Mouse (Mus musculus) forebrain, embryonic 12.5 days (tissue): Measurements from ENCODE around the gene Gm9887. TPM values are rescaled to one million over a fixed set of nuclear protein-coding genes. Genes with fewer than 3 reads are reported as not detected.

Experiments used
- ATAC-seq: fragments of 200-750 bp; cut with Nextera tagmentation; 2 replicates; pipeline ENCODE4 v1.8.0; 2017; ENCODE audit warnings: moderate TSS enrichment; ENCODE audit not compliant: low FRiP score
- H3K27ac ChIP-seq: fragments of 300-500 bp; sonication (generic); 2 replicates; pipeline ENCODE4 v1.5.1; 2016; ENCODE audit warnings: mild to moderate bottlenecking
- H3K27me3 ChIP-seq: fragments of 300-500 bp; sonication (generic); 2 replicates; pipeline ENCODE4 v1.6.1; 2016; ENCODE audit warnings: mild to moderate bottlenecking
- H3K36me3 ChIP-seq: fragments of 300-500 bp; sonication (generic); replicated peaks from 2 replicates; pipeline ENCODE4 v1.6.1; 2016; ENCODE audit warnings: mild to moderate bottlenecking
- H3K4me1 ChIP-seq: fragments of 300-500 bp; sonication (generic); 2 replicates; pipeline ENCODE4 v1.6.1; 2016
- H3K4me2 ChIP-seq: fragments of 300-500 bp; sonication (generic); 2 replicates; pipeline ENCODE4 v1.6.1; 2016; ENCODE audit warnings: mild to moderate bottlenecking, moderate library complexity
- H3K4me3 ChIP-seq: fragments of 300-500 bp; sonication (generic); replicated peaks from 2 replicates; pipeline ENCODE4 v1.5.1; 2016; ENCODE audit warnings: mild to moderate bottlenecking
- H3K9ac ChIP-seq: fragments of 300-500 bp; sonication (generic); 2 replicates; pipeline ENCODE4 v1.6.1; 2016; ENCODE audit warnings: mild to moderate bottlenecking
- H3K9me3 ChIP-seq: fragments of 300-500 bp; sonication (generic); 2 replicates; pipeline ENCODE4 v1.6.1; 2016
- WGBS: fragments of 180-500 bp; shearing (Covaris S2); methylation state at CpG from one replicate; pipeline ENCODE4 v1.1.7; 2016; 5-methylcytosine and 5-hydroxymethylcytosine counted together
- polyA plus RNA-seq: library from polyadenylated mRNA; unstranded; fragments of >200 nt; fragmentation: Nextera tagmentation; extraction: Ambion mirVana; gene quantifications from 2 replicates; pipeline ENCODE4 v1.2.1, GENCODE M21; 2016

Gene Gm9887
- polyA plus RNA-seq: 2.1 and 2.3 TPM in 2 replicates

DNA sequence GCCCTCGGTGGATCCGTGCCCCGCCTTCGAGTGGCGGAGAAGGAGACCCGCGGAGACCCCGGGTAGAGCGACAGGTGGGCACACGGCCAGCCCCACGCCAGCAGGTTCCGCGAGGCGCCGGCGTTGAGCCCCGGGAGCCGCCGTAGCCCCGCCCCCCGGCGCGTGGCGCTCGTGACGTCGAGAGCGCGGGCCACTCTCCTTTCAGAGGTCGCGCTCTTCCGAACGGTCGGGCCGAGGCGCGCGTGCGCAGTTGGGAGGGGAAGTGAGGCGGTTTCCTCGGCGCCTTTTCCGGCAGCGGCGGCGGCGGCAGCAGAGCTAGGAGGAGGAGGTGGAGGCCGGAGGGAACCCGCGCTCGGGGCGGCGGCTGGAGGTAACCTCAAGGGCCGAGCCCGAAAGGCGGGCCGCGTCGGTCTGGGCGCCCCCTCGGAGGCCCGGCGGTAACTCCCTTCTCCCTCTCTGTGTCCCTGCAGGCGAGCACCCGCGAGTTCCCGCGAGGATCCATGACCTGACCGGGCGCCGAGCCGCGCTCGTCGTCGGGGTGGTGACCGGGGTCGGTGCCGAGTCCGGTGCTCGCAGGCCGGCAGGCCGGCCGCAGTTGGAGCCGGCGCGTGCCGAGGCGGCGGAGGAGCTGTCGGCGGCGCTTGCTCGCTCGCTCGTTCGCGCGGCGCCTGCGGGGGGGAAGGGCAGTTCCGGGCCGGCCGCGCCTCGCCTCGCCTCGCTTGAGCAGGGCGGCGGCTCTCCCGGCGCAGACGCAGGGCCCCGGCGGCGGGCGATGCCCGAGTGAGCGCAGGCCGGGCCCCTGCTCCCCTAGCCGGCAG lies at the start of gene Gm9887, which contains the start of gene Arf6:
TSS of gene Gm9887 (minus strand) at position 605 of the 818 bp plus-strand sequence.
TSS of gene Arf6 (plus strand) at position 297 of the 818 bp plus-strand sequence.
- under 1% methylated on average over 98 of the region's 121 CpGs for WGBS

DNA sequence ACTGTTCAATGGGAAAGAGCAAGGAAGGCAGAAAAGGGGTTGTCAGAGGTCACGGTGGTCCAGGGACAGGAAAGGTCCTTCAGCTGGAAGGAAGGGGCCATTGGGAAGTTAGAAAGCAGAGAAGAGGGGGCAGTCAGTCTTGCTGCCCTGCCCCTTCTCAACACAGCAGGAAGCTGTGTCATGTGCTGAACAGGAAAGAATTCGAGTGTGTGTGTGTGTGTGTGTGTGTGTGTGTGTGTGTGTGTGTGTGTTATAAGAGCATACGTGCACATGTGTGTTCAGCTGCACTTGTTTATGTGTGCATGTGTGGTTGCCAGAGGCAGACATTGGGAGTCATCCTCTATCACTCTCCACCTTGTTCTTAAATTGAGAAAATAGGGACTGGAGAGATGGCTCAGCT lies 48.5 kb upstream of the Gm9887 start:
- no peak overlapping the region for H3K9ac ChIP-seq

More for the DNA sequence above, at the start of gene Gm9887, which contains the start of gene Arf6:
- Histone ChIP-seq H3K27me3 (no peaks in the 10 kb centered on the region), H3K4me2 (peak within 1 kb of the TSS; percentile 93), H3K27ac (peak within 1 kb of the TSS; percentile 90), H3K9me3 (no peaks in the 10 kb centered on the region), H3K4me3 (peak within 1 kb of the TSS; percentile 84), H3K36me3 (peaks cover 3% of the 10 kb centered on the region; the same call in 1 of the 2 replicates), H3K4me1 (peaks cover 22% of the 10 kb centered on the region), H3K9ac (peak within 1 kb of the TSS; percentile 97)
- peak; percentile 95 for ATAC-seq

GRCm38 (mm10) chr12:69419606-69420005 lies 47.3 kb upstream of the Gm9887 start:
- Histone ChIP-seq H3K4me2 (no peak overlapping the region), H3K36me3 (no peaks in the 10 kb centered on the region), H3K4me1 (0 out of 2 replicates have a peak, but pooled peaks cover 1% of the 10 kb centered on the region), H3K4me3 (no peak overlapping the region), H3K9ac (no peak overlapping the region), H3K9me3 (0 out of 2 replicates have a peak, but pooled peaks cover 7% of the 10 kb centered on the region), H3K27me3 (no peaks in the 10 kb centered on the region), H3K27ac (no peak overlapping the region)
- WGBS: 86% methylated on average over 4 of the region's 4 CpGs
- ATAC-seq: no peak

More for the DNA sequence above, 48.5 kb upstream of the Gm9887 start:
- Histone ChIP-seq H3K36me3 (no peaks in the 10 kb centered on the region), H3K4me2 (no peak overlapping the region), H3K9me3 (0 out of 2 replicates have a peak, but pooled peaks cover 7% of the 10 kb centered on the region), H3K4me1 (peaks cover 8% of the 10 kb centered on the region), H3K27me3 (no peaks in the 10 kb centered on the region), H3K4me3 (no peak overlapping the region), H3K27ac (no peak overlapping the region)
- WGBS: 69% methylated on average over 3 of the region's 3 CpGs
- no peak for ATAC-seq

GRCm38 (mm10) chr12:69419017-69419605 lies 46.9 kb upstream of the Gm9887 start:
- Histone ChIP-seq H3K27me3 (no peaks in the 10 kb centered on the region), H3K9me3 (0 out of 2 replicates have a peak, but pooled peaks cover 7% of the 10 kb centered on the region), H3K4me3 (no peak overlapping the region), H3K4me1 (no peaks in the 10 kb centered on the region), H3K9ac (no peak overlapping the region), H3K36me3 (no peaks in the 10 kb centered on the region), H3K27ac (no peak overlapping the region), H3K4me2 (no peak overlapping the region)
- ATAC-seq: no peak
- 90% methylated on average over 14 of the region's 14 CpGs for WGBS

DNA sequence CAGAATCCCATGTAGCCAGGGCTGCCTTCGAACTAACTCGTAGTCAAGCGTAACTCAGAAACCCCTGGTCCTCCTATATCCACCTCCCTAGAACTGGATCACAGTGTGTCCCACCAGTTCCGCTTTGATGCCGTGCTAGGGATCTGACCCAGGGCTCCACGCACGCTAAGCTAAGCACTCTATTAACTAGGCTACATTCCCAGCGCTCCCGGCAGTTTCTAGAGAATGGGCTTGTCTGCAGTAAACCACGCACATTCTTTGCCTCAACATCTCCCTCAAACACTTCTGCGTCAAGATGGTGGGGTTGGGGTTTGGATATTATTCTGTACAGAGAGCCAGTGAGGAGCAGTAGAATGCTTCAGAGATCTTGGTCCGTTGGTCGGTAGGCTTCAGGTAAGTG lies 46.3 kb upstream of the Gm9887 start:
- no peak overlapping the region for H3K4me3 ChIP-seq
- WGBS: 92% methylated on average over 13 of the region's 13 CpGs
- H3K4me2 ChIP-seq: no peak overlapping the region
- H3K9ac ChIP-seq: no peak overlapping the region
- no peaks in the 10 kb centered on the region for H3K27me3 ChIP-seq
- no peak for ATAC-seq
- 0 out of 2 replicates have a peak, but pooled peaks cover 7% of the 10 kb centered on the region for H3K9me3 ChIP-seq
- H3K4me1 ChIP-seq: no peaks in the 10 kb centered on the region
- no peak overlapping the region for H3K27ac ChIP-seq
- no peaks in the 10 kb centered on the region for H3K36me3 ChIP-seq

DNA sequence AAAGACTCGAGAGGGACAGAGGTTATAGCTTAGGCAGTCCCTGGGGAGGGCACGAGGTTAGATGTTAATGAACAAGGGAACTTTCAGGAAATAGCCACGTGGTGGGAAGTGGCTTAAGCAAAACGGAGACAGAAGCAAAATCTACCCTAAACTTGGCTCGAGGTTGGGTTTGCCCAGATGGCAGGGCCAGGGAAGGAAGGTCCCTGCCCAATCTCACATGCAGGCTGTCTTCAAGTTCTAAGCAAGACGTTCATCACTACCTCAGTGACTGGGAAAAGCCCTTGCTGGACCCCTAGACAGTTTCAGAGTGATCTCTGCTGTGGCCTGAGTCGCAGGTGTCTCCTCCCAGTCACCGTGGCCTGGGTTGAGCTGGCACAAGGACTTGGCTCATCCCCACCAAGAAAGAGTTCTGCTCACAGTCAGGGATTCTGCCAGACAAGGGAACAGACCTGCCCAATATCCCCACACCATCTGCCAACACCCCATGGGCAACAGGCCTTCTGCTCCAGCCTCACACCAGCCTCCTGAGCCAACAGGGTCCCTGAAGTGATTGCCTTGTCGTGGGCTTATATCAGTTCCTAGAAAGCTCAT lies 45.5 kb upstream of the Gm9887 start:
- Histone ChIP-seq H3K4me3 (no peak overlapping the region), H3K9ac (no peak overlapping the region), H3K36me3 (no peaks in the 10 kb centered on the region), H3K27ac (no peak overlapping the region), H3K4me2 (no peak overlapping the region), H3K27me3 (no peaks in the 10 kb centered on the region), H3K4me1 (no peaks in the 10 kb centered on the region), H3K9me3 (0 out of 2 replicates have a peak, but pooled peaks cover 2% of the 10 kb centered on the region)
- no peak for ATAC-seq
- WGBS: 62% methylated on average over 9 of the region's 9 CpGs

DNA sequence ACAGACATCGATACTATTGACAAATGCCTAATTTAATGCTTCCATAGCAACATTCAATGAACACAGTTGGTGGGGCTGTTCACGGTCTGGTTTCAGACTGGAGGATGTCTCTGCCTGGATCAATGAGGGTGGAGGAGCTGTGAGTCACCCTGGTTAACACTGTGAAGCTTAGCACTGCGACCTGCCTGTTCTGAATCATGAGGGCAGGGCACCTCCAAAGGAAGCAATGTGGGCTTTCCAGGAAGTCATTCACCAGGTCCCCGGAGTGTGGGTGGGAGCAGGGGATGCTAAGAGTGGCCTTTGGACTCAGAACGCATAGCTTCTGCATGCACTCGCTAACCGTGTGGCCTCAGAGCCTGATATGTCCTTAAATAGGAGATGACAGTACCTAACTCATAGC lies 44.5 kb upstream of the Gm9887 start:
- H3K9me3 ChIP-seq: no peaks in the 10 kb centered on the region
- ATAC-seq: no peak
- WGBS: 82% methylated on average over 7 of the region's 7 CpGs
- no peaks in the 10 kb centered on the region for H3K36me3 ChIP-seq
- H3K9ac ChIP-seq: no peak overlapping the region
- no peak overlapping the region for H3K27ac ChIP-seq
- no peak overlapping the region for H3K4me2 ChIP-seq
- H3K27me3 ChIP-seq: no peaks in the 10 kb centered on the region
- H3K4me3 ChIP-seq: no peak overlapping the region
- H3K4me1 ChIP-seq: no peaks in the 10 kb centered on the region

DNA sequence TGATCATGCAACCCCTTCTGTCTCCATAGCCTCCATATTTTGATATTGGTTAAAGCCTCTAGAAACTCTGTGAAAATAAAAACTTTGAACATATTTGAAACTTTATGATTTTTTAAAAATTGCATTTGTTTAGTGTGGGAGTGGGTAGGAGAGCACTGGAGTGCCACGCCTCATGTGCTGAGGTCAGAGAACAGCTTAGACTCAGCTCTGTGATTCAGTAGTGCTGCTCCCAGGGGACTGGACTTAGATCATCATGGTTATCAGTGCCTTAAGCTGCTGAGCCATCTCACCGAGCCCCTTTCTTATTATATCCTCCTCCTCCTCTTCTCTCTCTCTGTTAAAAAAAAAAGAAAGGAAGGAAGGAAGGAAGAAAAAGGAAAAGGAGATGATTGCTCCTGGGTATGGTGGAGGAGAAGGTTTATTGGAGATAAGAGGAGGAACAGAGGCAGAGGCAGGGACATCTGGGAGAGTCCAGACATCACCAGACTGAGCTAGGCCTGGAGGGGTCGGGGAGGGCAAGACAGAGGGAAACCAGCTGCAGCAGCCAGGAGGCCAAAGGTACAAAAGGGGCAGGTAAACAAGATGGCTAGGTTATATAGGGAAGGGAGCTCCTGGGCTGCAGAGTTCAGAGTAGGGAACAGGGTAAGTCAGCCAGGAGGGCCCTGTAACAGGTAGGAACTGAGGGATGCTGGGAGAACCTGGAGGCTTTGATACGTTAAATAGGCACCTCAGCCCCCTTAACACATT lies 42.7 kb upstream of the Gm9887 start:
- no peaks in the 10 kb centered on the region for H3K4me1 ChIP-seq
- 86% methylated on average over 4 of the region's 4 CpGs for WGBS
- no peak overlapping the region for H3K4me3 ChIP-seq
- H3K36me3 ChIP-seq: no peaks in the 10 kb centered on the region
- no peak overlapping the region for H3K9ac ChIP-seq
- ATAC-seq: no peak
- H3K4me2 ChIP-seq: no peak overlapping the region
- H3K27ac ChIP-seq: no peak overlapping the region
- H3K27me3 ChIP-seq: no peaks in the 10 kb centered on the region
- no peaks in the 10 kb centered on the region for H3K9me3 ChIP-seq

DNA sequence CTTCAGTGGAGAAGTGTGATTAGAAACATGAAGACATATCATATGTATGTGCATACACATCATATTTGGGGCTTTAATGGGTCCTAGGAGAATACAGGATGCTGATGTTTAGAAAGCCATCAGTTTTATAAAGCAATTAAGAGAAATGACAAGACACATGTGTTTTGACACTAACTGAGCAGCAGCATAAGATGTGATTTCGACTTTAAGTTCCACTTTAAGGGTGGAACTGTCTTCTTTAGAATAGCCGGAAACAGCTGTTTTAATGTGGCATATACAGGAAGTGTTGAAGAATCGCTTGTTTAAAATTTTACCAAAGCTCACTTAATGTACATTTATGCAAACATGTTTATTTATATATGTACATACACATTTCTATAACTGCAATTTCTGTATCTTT lies 41.0 kb upstream of the Gm9887 start:
- no peaks in the 10 kb centered on the region for H3K4me1 ChIP-seq
- H3K36me3 ChIP-seq: no peaks in the 10 kb centered on the region
- no peak overlapping the region for H3K4me3 ChIP-seq
- no peak for ATAC-seq
- no peaks in the 10 kb centered on the region for H3K27me3 ChIP-seq
- no peak overlapping the region for H3K27ac ChIP-seq
- 85% methylated on average over 3 of the region's 3 CpGs for WGBS
- H3K9me3 ChIP-seq: no peaks in the 10 kb centered on the region
- no peak overlapping the region for H3K9ac ChIP-seq
- H3K4me2 ChIP-seq: no peak overlapping the region

GRCm38 (mm10) chr12:69411936-69412335 lies 39.7 kb upstream of the Gm9887 start:
- Histone ChIP-seq H3K4me1 (no peaks in the 10 kb centered on the region), H3K27me3 (no peaks in the 10 kb centered on the region), H3K27ac (no peak overlapping the region), H3K4me3 (no peak overlapping the region), H3K9ac (no peak overlapping the region), H3K9me3 (no peaks in the 10 kb centered on the region), H3K4me2 (no peak overlapping the region), H3K36me3 (no peaks in the 10 kb centered on the region)
- 81% methylated on average over 4 of the region's 4 CpGs for WGBS
- no peak for ATAC-seq

- no peak overlapping the region for H3K4me2 ChIP-seq
- no peak for ATAC-seq
- no peak overlapping the region for H3K27ac ChIP-seq
- no peaks in the 10 kb centered on the region for H3K9me3 ChIP-seq
- no peak overlapping the region for H3K4me3 ChIP-seq
- no peaks in the 10 kb centered on the region for H3K4me1 ChIP-seq
- no peak overlapping the region for H3K9ac ChIP-seq
- H3K27me3 ChIP-seq: no peaks in the 10 kb centered on the region
- WGBS: 80% methylated on average over 5 of the region's 5 CpGs
- no peaks in the 10 kb centered on the region for H3K36me3 ChIP-seq
These were observed 38.5 kb upstream of the Gm9887 start for GRCm38 (mm10) chr12:69410767-69411166.
